Mouse (Mus musculus): ENCODE measurements around the gene 2410004B18Rik. TPM values are rescaled to one million over a fixed set of nuclear protein-coding genes. Genes with fewer than 3 reads are reported as not detected.
"Not testable (repeated sequence)": the region's sequence is repeated elsewhere in the genome, so short reads cannot be mapped to it uniquely, and the experiment has no call there.

Gene 2410004B18Rik
- polyA plus RNA-seq, 1 experiment from 2014 or later: 50.7 TPM

DNA sequence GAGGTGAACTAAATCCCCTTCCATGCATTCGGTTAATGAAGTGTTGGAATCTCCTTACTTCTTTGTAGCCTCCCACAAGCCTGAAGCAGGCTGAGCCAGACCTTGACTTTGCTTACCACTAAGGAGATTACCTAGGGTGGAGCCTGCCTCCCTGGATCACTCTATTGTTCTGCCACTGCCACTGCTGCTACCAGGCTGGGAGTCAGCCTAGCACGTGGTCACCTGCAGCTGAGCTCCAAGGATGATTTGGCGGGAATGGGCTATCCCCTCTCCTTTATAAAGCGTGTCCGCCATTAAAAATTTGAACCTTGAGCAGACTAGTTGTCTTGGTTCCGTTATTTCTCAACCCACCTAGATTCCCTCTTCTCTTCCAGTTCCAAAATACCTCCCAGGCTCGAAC is 23.9 kb upstream of the 2410004B18Rik start:
- not testable (repeated sequence) for H3K27ac ChIP-seq; H3K4me1 ChIP-seq; H3K4me2 ChIP-seq; H3K9ac ChIP-seq; ATAC-seq (ENCODE audit: insufficient number of reproducible peaks, insufficient read depth, low FRiP score, low TSS enrichment, low read depth); H3K4me3 ChIP-seq; H3K27me3 ChIP-seq; H3K36me3 ChIP-seq; H3K9me3 ChIP-seq
- 67% methylated on average over 7 of the region's 7 CpGs for WGBS

DNA sequence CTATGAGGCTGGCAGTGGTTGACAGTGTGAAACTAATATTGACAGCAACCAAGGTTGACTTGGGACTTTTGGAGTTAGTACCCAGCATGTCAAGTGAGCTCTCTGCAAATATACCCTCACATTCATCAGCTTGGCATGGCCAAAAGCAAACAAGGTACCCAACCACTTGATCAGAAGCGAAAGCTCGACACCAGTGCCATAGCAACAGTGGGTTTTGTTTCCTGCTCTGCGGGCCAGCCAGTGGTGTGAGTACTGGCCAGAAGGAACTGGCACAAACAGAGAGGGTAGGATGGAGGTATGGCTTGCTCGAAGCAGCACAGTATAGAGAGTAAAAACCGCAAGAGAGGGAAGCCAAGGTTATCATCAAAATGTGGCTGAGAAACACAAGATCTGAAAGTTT is 21.4 kb upstream of the 2410004B18Rik start:
- 0 out of 2 replicates have a peak, but pooled peaks cover 10% of the 10 kb centered on the region for H3K9me3 ChIP-seq
- H3K9ac ChIP-seq: no peak overlapping the region
- H3K4me2 ChIP-seq: no peak overlapping the region
- no peak overlapping the region for H3K27ac ChIP-seq
- H3K27me3 ChIP-seq: no peaks in the 10 kb centered on the region
- no peaks in the 10 kb centered on the region for H3K4me1 ChIP-seq
- no peaks in the 10 kb centered on the region for H3K36me3 ChIP-seq
- 91% methylated on average over 5 of the region's 5 CpGs for WGBS
- no peak for ATAC-seq (ENCODE audit: insufficient number of reproducible peaks, insufficient read depth, low FRiP score, low TSS enrichment, low read depth)
- H3K4me3 ChIP-seq: no peak overlapping the region

GRCm38 (mm10) chr3:145916826-145917225 is 21.0 kb upstream of the 2410004B18Rik start:
- no peaks in the 10 kb centered on the region for H3K4me1 ChIP-seq
- H3K9ac ChIP-seq: no peak overlapping the region
- H3K4me3 ChIP-seq: no peak overlapping the region
- ATAC-seq (ENCODE audit: insufficient number of reproducible peaks, insufficient read depth, low FRiP score, low TSS enrichment, low read depth): no peak
- H3K27ac ChIP-seq: no peak overlapping the region
- H3K36me3 ChIP-seq: no peaks in the 10 kb centered on the region
- 83% methylated on average over 4 of the region's 4 CpGs for WGBS
- no peaks in the 10 kb centered on the region for H3K27me3 ChIP-seq
- H3K9me3 ChIP-seq: 0 out of 2 replicates have a peak, but pooled peaks cover 10% of the 10 kb centered on the region
- no peak overlapping the region for H3K4me2 ChIP-seq

DNA sequence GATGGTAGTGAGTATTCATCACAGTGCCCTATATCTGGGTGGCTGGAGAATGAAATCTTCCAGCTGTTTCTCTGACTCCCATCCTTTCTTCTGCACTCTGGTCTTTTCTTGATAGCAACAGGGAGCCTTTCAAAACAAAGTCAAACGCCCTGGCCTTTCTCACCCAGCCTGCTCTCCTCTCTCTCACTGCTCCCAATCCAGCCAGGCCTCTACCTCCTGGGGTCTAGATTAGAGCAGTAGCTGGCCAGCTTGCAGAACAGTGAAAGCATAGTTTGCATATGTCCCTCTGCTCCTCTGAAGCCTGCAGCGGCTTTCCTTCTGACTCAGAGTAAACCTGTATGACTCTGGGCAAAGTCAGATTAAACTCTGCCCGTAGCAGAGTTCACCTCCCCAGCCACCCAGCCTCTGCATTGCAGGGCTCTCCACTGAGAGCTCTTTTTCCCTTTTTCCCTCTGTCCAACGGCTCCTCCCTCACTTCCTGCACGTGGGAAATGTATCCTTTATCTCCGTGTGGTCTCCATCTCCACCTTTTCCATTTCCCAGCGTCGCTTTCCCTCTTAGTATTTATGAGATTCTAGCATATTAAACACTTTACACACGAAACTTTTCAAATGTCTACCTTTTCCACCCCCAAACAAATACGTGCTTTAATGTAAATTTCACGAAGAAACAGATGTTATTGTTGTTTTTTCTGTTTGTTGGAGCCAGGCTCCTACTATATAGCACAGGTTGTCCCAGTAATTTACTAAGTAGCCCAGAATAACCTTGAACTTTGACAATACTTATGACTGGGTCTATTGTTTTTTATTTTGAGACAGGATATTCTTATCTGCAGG is 15.6 kb upstream of the 2410004B18Rik start, which contains the start of gene Bcl10:
Gene Bcl10, plus strand, starts transcription at position 786 of the 836 bp plus-strand sequence.
- no peak for ATAC-seq (ENCODE audit: insufficient number of reproducible peaks, insufficient read depth, low FRiP score, low TSS enrichment, low read depth)
- Histone ChIP-seq H3K27me3 (no peaks in the 10 kb centered on the region), H3K4me3 (peak within 1 kb of the TSS; percentile 63), H3K9me3 (0 out of 2 replicates have a peak, but pooled peaks cover 10% of the 10 kb centered on the region), H3K9ac (peak within 1 kb of the TSS; percentile 62), H3K36me3 (no peaks in the 10 kb centered on the region), H3K4me1 (peaks cover 16% of the 10 kb centered on the region), H3K4me2 (peak within 1 kb of the TSS; percentile 60), H3K27ac (peak within 1 kb of the TSS; percentile 93)
- WGBS: 34% methylated on average over 11 of the region's 11 CpGs

- H3K27me3 ChIP-seq: no peaks in the 10 kb centered on the region
- no peak overlapping the region for H3K9ac ChIP-seq
- ATAC-seq (ENCODE audit: insufficient number of reproducible peaks, insufficient read depth, low FRiP score, low TSS enrichment, low read depth): no peak
- peaks cover 4% of the 10 kb centered on the region for H3K36me3 ChIP-seq
- H3K9me3 ChIP-seq: 0 out of 2 replicates have a peak, but pooled peaks cover 10% of the 10 kb centered on the region
- 73% methylated on average over 3 of the region's 3 CpGs for WGBS
- H3K4me3 ChIP-seq: no peak overlapping the region
- H3K4me2 ChIP-seq: no peak overlapping the region
- peak overlapping the region; percentile 93; the same call in 1 of the 2 replicates for H3K27ac ChIP-seq
- peaks cover 16% of the 10 kb centered on the region for H3K4me1 ChIP-seq
Observed at GRCm38 (mm10) chr3:145922971-145923370, 14.8 kb upstream of the 2410004B18Rik start.

- peak; percentile 100 for ATAC-seq (ENCODE audit: insufficient number of reproducible peaks, insufficient read depth, low FRiP score, low TSS enrichment, low read depth)
- Histone ChIP-seq H3K4me3 (peak overlapping the region; percentile 63), H3K9ac (peak overlapping the region; percentile 79)
Observed at GRCm38 (mm10) chr3:145923874-145924577, 13.8 kb upstream of the 2410004B18Rik start.

DNA sequence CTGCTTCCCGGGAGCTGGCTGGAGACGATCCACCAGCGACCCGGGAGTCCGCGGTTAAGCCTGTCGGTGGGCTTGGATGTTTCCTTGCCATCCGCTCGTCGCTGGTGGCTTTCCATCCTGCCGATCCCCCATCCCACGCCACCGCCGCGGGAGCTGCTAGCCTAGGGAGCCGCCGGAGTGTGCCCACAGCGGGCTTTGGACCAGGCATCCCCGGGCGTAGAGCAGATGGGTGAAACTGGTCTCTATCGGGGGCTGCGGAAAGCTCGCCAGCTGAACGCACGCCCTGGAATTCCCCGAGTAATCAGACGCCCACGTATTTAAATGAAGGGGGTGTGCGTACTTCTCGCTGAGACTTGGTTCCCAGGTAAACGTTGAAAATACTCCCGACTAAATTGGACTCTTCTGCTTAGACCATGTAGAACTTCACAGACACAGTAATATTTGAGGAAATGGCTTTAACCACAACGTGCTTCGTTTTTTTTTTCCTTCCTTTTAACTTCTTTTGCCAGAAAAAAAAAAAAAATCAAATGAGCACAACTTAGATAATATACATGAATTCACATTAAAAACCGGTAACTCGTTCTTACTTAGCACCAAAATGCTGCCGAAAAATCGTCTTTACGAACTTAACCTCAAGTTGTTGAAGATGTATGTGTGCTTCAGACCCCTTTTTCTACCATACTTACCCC is 13.0 kb upstream of the 2410004B18Rik start:
- Histone ChIP-seq H3K27me3 (no peaks in the 10 kb centered on the region), H3K27ac (peak overlapping the region; percentile 97), H3K4me2 (peak overlapping the region; percentile 60), H3K4me1 (peaks cover 20% of the 10 kb centered on the region), H3K9ac (peak overlapping the region; percentile 79), H3K4me3 (peak overlapping the region; percentile 63), H3K9me3 (no peaks in the 10 kb centered on the region), H3K36me3 (peaks cover 7% of the 10 kb centered on the region)
- 4% methylated on average over 39 of the region's 39 CpGs for WGBS
- 0 out of 2 replicates have a peak, but pooled peaks have one; percentile 3 for ATAC-seq (ENCODE audit: insufficient number of reproducible peaks, insufficient read depth, low FRiP score, low TSS enrichment, low read depth)

More at GRCm38 (mm10) chr3:145923874-145924577, 13.8 kb upstream of the 2410004B18Rik start:
- WGBS: under 1% methylated on average over 58 of the region's 58 CpGs
- Histone ChIP-seq H3K27ac (peak overlapping the region; percentile 97), H3K4me1 (peaks cover 16% of the 10 kb centered on the region), H3K36me3 (peaks cover 7% of the 10 kb centered on the region), H3K9me3 (0 out of 2 replicates have a peak, but pooled peaks cover under 1% of the 10 kb centered on the region), H3K4me2 (peak overlapping the region; percentile 60), H3K27me3 (no peaks in the 10 kb centered on the region)

DNA sequence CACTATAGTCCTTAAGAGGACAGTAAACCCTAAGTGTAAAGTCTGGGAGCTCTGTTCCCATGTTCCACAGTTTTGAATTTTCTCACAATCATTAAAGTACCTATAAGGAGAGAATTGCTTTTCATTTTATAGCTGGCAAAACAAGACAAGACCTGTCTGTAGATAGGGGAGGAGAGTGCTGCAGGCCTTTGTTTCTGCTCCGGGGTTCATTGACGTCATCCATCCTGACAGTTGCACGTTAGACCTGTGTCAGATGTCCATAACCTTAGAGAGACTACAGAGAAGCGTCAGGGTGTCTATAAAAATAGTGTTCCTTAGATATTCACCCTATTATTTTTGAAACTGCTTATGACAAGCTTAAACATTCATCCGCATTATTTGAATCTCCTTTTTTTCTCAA is 12.3 kb upstream of the 2410004B18Rik start:
- Histone ChIP-seq H3K36me3 (peaks cover 12% of the 10 kb centered on the region), H3K9me3 (no peaks in the 10 kb centered on the region), H3K4me1 (peaks cover 20% of the 10 kb centered on the region), H3K4me2 (peak overlapping the region; percentile 60), H3K27ac (no peak overlapping the region), H3K4me3 (peak overlapping the region; percentile 63), H3K9ac (peak overlapping the region; percentile 79), H3K27me3 (no peaks in the 10 kb centered on the region)
- ATAC-seq (ENCODE audit: insufficient number of reproducible peaks, insufficient read depth, low FRiP score, low TSS enrichment, low read depth): no peak
- 58% methylated on average over 5 of the region's 5 CpGs for WGBS

DNA sequence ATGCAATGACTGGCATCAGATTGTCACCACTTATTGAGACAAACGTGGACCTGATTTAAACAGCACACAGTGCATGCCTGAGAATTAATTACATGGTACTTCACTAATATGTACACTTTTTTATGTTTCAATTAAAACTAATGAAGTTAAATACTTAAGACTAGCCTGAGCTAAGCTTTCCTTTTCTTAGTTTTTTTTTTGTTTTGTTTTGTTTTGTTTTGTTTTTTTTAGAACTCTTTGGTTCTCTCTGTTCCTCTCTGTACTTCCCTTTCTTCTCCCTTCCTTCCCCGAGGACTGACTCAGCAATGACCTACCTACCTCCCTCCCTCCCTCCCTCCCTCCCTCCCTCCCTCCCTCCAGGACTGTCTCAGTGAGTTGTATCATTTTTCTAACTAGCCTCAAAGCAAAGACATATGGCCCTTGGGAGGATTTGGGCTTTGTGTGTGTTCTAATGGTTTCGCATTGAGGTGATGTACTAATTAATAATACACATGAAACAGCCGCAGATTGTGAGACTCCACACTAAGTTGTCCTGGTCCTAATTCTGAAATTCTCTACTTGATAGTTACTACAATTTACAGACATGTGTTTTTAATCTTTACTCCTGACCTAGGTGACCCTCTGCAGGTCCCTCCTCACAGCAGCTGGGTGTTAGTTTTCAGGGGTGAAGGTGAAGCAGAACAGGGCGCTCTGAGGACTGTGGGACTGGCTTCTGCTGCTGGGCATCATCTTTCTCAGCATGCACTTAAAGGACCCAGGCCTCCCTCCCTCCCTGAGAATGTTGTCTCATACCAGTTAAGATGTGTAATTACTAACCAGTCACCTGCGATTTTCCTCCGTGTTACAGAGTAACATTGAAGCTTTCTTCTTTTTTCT is 8.1 kb upstream of the 2410004B18Rik start:
- Histone ChIP-seq H3K4me3 (no peak overlapping the region), H3K9ac (no peak overlapping the region), H3K36me3 (peaks cover 46% of the 10 kb centered on the region), H3K27ac (no peak overlapping the region), H3K9me3 (no peaks in the 10 kb centered on the region), H3K4me1 (peaks cover 20% of the 10 kb centered on the region), H3K4me2 (no peak overlapping the region), H3K27me3 (no peaks in the 10 kb centered on the region)
- WGBS: 33% methylated on average over 7 of the region's 7 CpGs
- ATAC-seq (ENCODE audit: insufficient number of reproducible peaks, insufficient read depth, low FRiP score, low TSS enrichment, low read depth): no peak

GRCm38 (mm10) chr3:145933845-145934244 is 4.0 kb upstream of the 2410004B18Rik start:
- 90% methylated on average over 9 of the region's 9 CpGs for WGBS
- Histone ChIP-seq H3K4me2 (no peak overlapping the region), H3K4me1 (peaks cover 11% of the 10 kb centered on the region), H3K9ac (no peak overlapping the region), H3K27me3 (no peaks in the 10 kb centered on the region), H3K27ac (no peak overlapping the region), H3K36me3 (peaks cover 39% of the 10 kb centered on the region), H3K4me3 (no peak overlapping the region), H3K9me3 (no peaks in the 10 kb centered on the region)
- no peak for ATAC-seq (ENCODE audit: insufficient number of reproducible peaks, insufficient read depth, low FRiP score, low TSS enrichment, low read depth)
